Mouse (Mus musculus): Measurements from ENCODE around the gene Slc12a8. TPM values are rescaled to one million over a fixed set of nuclear protein-coding genes. Genes with fewer than 3 reads are reported as not detected.
A peak's percentile ranks its signal among the peaks of the same experiment; 100 is the strongest.

The Slc12a8 gene
- total and polyA plus RNA-seq, 2 experiments from 2014 or later, result 0.42 to 1.0 TPM

DNA sequence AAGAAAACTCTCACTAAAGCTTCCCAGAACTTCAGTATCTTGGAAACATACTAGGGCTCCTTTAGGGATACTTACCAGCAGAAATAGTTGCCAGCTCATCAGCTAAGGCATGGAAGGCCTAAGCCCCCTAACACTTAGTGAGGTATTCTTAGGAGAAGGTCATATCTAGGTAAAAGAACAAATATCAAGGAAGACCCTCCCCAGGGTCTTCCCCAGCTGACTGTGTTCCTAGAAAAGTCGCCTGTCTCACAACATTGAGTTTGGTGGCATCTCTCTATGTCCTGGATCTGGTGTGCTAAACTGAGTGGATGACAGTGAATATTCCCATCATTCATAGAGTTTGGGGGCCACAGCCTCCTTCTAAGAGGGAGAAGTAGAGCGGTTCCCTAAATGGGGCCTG, 153.8 kb downstream of the Slc12a8 start:
- Histone ChIP-seq H3K36me3 (replicated peaks; ENCODE audit: control insufficient read depth, insufficient read depth, low read length) (no peaks in the 10 kb centered on the region), H3K4me2 (ENCODE audit: low read depth, low read length) (no peak overlapping the region), H3K4me1 (ENCODE audit: control insufficient read depth, insufficient read depth) (peaks cover 17% of the 10 kb centered on the region), H3K9me3 (replicated peaks; ENCODE audit: control insufficient read depth, low read length) (no peaks in the 10 kb centered on the region), H3K4me3 (ENCODE audit: low read depth, low read length) (no peak overlapping the region), H3K9ac (replicated peaks; ENCODE audit: low read depth, low read length) (no peak overlapping the region), H3K27me3 (ENCODE audit: control insufficient read depth, insufficient read depth, low read length) (no peaks in the 10 kb centered on the region), H3K27ac (ENCODE audit: low read depth) (peak overlapping the region; percentile 72; the same call in 1 of the 2 replicates)
- ATAC-seq (ENCODE audit: insufficient read depth, low read depth), result no peak
- DNase-seq (ENCODE audit: low spot score), result no peak
- WGBS, result 96% methylated on average over 2 of the region's 2 CpGs
- TF ChIP-seq CTCF (IDR thresholded peaks at IDR 0.05; ENCODE audit: low read depth), result no peak
- no peak for TF ChIP-seq EP300 (IDR thresholded peaks at IDR 0.05; ENCODE audit: low read depth)

DNA sequence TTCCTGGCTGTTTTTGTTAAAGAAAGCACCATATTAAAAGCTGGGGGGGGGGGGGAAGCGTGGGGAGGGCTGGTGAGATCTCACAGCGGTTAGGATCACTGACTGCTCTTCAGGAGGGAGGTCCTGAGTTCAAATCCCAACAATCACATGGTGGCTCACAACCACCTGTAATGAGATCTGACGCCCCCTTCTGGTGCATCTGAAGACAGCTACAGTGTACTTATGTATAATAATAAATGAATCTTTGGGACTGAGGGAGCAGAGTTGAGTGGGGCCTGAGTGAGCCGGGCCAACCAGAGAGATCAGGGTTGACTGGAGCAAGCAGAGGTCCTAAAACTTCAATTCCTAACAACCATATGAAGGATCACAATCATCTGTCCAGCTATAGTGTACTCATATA, 155.1 kb downstream of the Slc12a8 start:
- WGBS, result 92% methylated on average over 3 of the region's 4 CpGs
- no peak for TF ChIP-seq EP300 (IDR thresholded peaks at IDR 0.05; ENCODE audit: low read depth)
- peak; percentile 11; the same call in 1 of the 2 replicates for TF ChIP-seq CTCF (IDR thresholded peaks at IDR 0.05; ENCODE audit: low read depth)

DNA sequence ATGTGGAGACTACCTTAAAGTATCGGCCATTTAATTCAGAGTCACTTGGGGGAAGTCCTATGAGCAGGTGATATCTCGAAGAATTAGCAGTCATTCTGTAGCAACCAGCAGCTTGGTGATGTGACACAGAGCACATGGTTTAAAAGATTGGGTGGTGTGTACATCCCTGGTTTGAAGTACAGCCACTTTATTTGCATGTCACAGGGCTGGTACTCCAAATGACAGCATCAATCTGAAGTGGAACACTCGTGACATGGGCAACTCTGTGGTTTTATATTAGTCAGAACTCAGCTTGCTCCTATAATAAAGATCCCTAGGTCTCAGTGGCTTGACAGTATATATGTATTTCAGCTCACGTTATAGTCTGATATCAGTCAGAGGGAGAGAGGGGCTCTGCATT, 155.5 kb downstream of the Slc12a8 start:
- Histone ChIP-seq H3K4me1 (ENCODE audit: control insufficient read depth, insufficient read depth) (peaks cover 29% of the 10 kb centered on the region), H3K4me3 (ENCODE audit: low read depth, low read length) (no peak overlapping the region), H3K27ac (ENCODE audit: low read depth) (no peak overlapping the region), H3K27me3 (ENCODE audit: control insufficient read depth, insufficient read depth, low read length) (no peaks in the 10 kb centered on the region), H3K9me3 (replicated peaks; ENCODE audit: control insufficient read depth, low read length) (no peaks in the 10 kb centered on the region), H3K4me2 (ENCODE audit: low read depth, low read length) (no peak overlapping the region), H3K9ac (replicated peaks; ENCODE audit: low read depth, low read length) (no peak overlapping the region), H3K36me3 (replicated peaks; ENCODE audit: control insufficient read depth, insufficient read depth, low read length) (no peaks in the 10 kb centered on the region)
- TF ChIP-seq CTCF (IDR thresholded peaks at IDR 0.05; ENCODE audit: low read depth), result no peak
- no peak for TF ChIP-seq EP300 (IDR thresholded peaks at IDR 0.05; ENCODE audit: low read depth)
- 74% methylated on average over 4 of the region's 4 CpGs for WGBS
- ATAC-seq (ENCODE audit: insufficient read depth, low read depth), result no peak
- no peak for DNase-seq (ENCODE audit: low spot score)

More for the DNA sequence above, 155.1 kb downstream of the Slc12a8 start:
- Histone ChIP-seq H3K4me1 (ENCODE audit: control insufficient read depth, insufficient read depth) (peaks cover 25% of the 10 kb centered on the region), H3K4me2 (ENCODE audit: low read depth, low read length) (no peak overlapping the region), H3K27me3 (ENCODE audit: control insufficient read depth, insufficient read depth, low read length) (no peaks in the 10 kb centered on the region), H3K4me3 (ENCODE audit: low read depth, low read length) (no peak overlapping the region), H3K36me3 (replicated peaks; ENCODE audit: control insufficient read depth, insufficient read depth, low read length) (no peaks in the 10 kb centered on the region), H3K9ac (replicated peaks; ENCODE audit: low read depth, low read length) (no peak overlapping the region), H3K9me3 (replicated peaks; ENCODE audit: control insufficient read depth, low read length) (no peaks in the 10 kb centered on the region), H3K27ac (ENCODE audit: low read depth) (no peak overlapping the region)
- ATAC-seq (ENCODE audit: insufficient read depth, low read depth), result no peak
- DNase-seq (ENCODE audit: low spot score), result no peak

DNA sequence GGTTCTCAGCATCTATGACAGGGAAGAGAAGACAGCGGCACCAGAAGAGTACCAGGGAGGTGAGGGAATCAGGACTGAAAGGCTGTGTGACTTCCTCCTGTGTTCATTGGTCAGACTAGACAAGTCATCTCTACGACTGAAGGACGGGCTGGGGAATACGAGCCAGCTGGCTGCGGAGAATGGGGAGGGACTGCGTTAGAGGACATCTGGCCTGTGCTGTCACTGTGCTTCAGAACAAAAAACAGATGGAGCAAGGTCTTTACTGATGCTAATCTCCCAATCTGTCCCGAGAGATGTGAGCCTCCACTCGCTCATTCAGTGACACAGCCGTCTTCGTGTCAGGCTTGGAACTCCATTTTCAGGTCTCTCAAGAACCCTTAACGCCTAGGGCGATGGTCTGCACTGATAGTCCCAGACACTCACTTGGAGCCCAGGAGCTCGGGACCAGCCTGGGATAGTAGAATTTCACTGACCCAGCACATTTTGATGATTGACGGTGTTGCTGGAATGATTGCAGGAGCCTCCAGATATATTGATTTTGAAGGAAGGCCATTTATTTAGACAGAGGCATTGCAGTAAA, 156.5 kb downstream of the Slc12a8 start:
- 60% methylated on average over 14 of the region's 14 CpGs for WGBS
- H3K4me3 ChIP-seq (ENCODE audit: low read depth, low read length), result no peak overlapping the region
- H3K9me3 ChIP-seq (replicated peaks; ENCODE audit: control insufficient read depth, low read length), result no peaks in the 10 kb centered on the region
- no peak for DNase-seq (ENCODE audit: low spot score)
- no peaks in the 10 kb centered on the region for H3K27me3 ChIP-seq (ENCODE audit: control insufficient read depth, insufficient read depth, low read length)
- ATAC-seq (ENCODE audit: insufficient read depth, low read depth), result no peak
- H3K36me3 ChIP-seq (replicated peaks; ENCODE audit: control insufficient read depth, insufficient read depth, low read length), result no peaks in the 10 kb centered on the region
- no peak overlapping the region for H3K9ac ChIP-seq (replicated peaks; ENCODE audit: low read depth, low read length)
- TF ChIP-seq CTCF (IDR thresholded peaks at IDR 0.05; ENCODE audit: low read depth) (no peak), EP300 (IDR thresholded peaks at IDR 0.05; ENCODE audit: low read depth) (no peak)
- H3K27ac ChIP-seq (ENCODE audit: low read depth), result no peak overlapping the region
- peaks cover 32% of the 10 kb centered on the region for H3K4me1 ChIP-seq (ENCODE audit: control insufficient read depth, insufficient read depth)
- H3K4me2 ChIP-seq (ENCODE audit: low read depth, low read length), result no peak overlapping the region

DNA sequence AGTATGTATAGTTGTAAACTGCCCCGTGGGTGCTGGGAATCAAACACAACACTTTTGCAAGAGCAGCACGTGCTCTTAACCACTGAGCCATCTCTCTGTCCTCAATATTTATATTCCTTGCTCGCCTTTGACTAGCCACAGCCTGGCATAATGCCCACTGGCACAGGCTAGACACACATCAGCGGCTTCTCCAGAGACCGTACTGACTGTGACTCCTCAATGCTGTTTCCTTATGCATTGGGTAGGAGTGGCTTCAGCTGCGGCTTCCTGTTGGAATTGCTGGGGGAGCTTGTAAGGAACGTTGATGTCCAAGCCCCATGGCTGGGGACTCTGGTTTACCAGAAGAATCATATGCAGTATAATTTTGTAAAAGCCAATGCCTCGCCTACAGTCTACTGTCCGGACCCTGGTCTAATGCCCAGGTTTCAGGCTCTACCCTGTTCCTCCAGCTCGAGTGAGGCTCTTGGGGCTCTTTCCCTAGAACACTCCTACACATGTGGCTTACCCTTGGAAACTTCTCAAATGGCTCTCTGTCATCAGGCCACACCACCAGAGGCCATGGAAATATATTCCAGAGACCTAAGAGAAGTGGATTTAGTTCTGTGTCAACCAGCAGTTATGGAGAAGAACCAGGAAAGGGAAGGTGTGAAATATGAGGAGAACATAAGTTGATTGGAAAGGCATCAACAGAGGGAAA, 158.2 kb downstream of the Slc12a8 start:
- no peak for TF ChIP-seq EP300 (IDR thresholded peaks at IDR 0.05; ENCODE audit: low read depth)

DNA sequence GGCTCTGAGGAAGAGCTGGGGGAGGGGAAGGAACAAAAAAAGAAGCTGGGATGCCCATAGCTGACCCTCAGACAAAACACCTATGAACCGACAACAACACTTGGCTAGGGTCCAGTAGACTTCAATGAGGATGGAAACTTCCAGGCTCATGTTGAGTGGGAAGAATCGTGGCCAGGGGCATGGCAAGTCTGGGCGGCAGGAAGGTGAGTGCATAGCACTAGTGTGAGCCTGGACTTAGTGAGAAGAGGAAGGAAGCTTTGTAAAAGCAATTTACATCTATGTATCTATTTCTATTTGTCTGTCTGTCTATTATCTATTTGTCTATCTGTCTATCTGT, 158.7 kb downstream of the Slc12a8 start:
- H3K4me3 ChIP-seq (ENCODE audit: low read depth, low read length), result no peak overlapping the region
- TF ChIP-seq EP300 (IDR thresholded peaks at IDR 0.05; ENCODE audit: low read depth), result no peak
- TF ChIP-seq CTCF (IDR thresholded peaks at IDR 0.05; ENCODE audit: low read depth), result no peak
- no peak overlapping the region for H3K4me2 ChIP-seq (ENCODE audit: low read depth, low read length)
- peak overlapping the region; percentile 87 for H3K27ac ChIP-seq (ENCODE audit: low read depth)
- ATAC-seq (ENCODE audit: insufficient read depth, low read depth) (no peak), DNase-seq (ENCODE audit: low spot score) (no peak)
- no peaks in the 10 kb centered on the region for H3K27me3 ChIP-seq (ENCODE audit: control insufficient read depth, insufficient read depth, low read length)
- H3K9ac ChIP-seq (replicated peaks; ENCODE audit: low read depth, low read length), result no peak overlapping the region
- peaks cover 24% of the 10 kb centered on the region for H3K4me1 ChIP-seq (ENCODE audit: control insufficient read depth, insufficient read depth)
- H3K36me3 ChIP-seq (replicated peaks; ENCODE audit: control insufficient read depth, insufficient read depth, low read length), result no peaks in the 10 kb centered on the region
- WGBS, result 49% methylated on average over 3 of the region's 3 CpGs
- no peaks in the 10 kb centered on the region for H3K9me3 ChIP-seq (replicated peaks; ENCODE audit: control insufficient read depth, low read length)

More for the DNA sequence above, 158.2 kb downstream of the Slc12a8 start:
- no peak for ATAC-seq (ENCODE audit: insufficient read depth, low read depth)
- H3K4me1 ChIP-seq (ENCODE audit: control insufficient read depth, insufficient read depth), result peaks cover 29% of the 10 kb centered on the region
- no peak overlapping the region for H3K4me2 ChIP-seq (ENCODE audit: low read depth, low read length)
- peak overlapping the region; percentile 87 for H3K27ac ChIP-seq (ENCODE audit: low read depth)
- DNase-seq (ENCODE audit: low spot score), result no peak
- no peak overlapping the region for H3K4me3 ChIP-seq (ENCODE audit: low read depth, low read length)
- no peaks in the 10 kb centered on the region for H3K27me3 ChIP-seq (ENCODE audit: control insufficient read depth, insufficient read depth, low read length)
- WGBS, result 77% methylated on average over 10 of the region's 10 CpGs
- H3K36me3 ChIP-seq (replicated peaks; ENCODE audit: control insufficient read depth, insufficient read depth, low read length), result no peaks in the 10 kb centered on the region
- H3K9ac ChIP-seq (replicated peaks; ENCODE audit: low read depth, low read length), result no peak overlapping the region
- no peaks in the 10 kb centered on the region for H3K9me3 ChIP-seq (replicated peaks; ENCODE audit: control insufficient read depth, low read length)

All from heart, postnatal 0 days (tissue).